Mouse (Mus musculus) right cerebral cortex, adult 18-20 months (tissue): ENCODE results near the gene Ccnd3.
A peak's percentile ranks its signal among the peaks of the same experiment; 100 is the strongest.

Experiments used
- DNase-seq: peaks from one replicate; pipeline ENCODE4 v3.0.0; 2022; ENCODE audit warnings: mixed read lengths

Gene Ccnd3

GRCm38 (mm10) chr17:47504941-47505346, at the start of gene Ccnd3:
Gene Ccnd3, plus strand, starts transcription at chr17:47505051.
- DNase-seq = peak; percentile 78

- DNase-seq = no peak
Observed at GRCm38 (mm10) chr17:47458310-47458709, 46.5 kb upstream of the Ccnd3 start.

- DNase-seq = no peak
Observed at GRCm38 (mm10) chr17:47458936-47459335, 45.9 kb upstream of the Ccnd3 start.

- no peak for DNase-seq
Observed at GRCm38 (mm10) chr17:47459341-47459919, 45.4 kb upstream of the Ccnd3 start.

GRCm38 (mm10) chr17:47461688-47462087, 43.2 kb upstream of the Ccnd3 start:
- no peak for DNase-seq

GRCm38 (mm10) chr17:47462209-47462608, 42.6 kb upstream of the Ccnd3 start:
- DNase-seq = no peak

- DNase-seq = no peak
Observed at GRCm38 (mm10) chr17:47462728-47463388, 42.0 kb upstream of the Ccnd3 start.

- no peak for DNase-seq
Observed at GRCm38 (mm10) chr17:47464248-47464965, 40.4 kb upstream of the Ccnd3 start.

GRCm38 (mm10) chr17:47465016-47465415, 39.8 kb upstream of the Ccnd3 start:
- no peak for DNase-seq

GRCm38 (mm10) chr17:47466284-47466683, 38.6 kb upstream of the Ccnd3 start:
- DNase-seq = no peak

GRCm38 (mm10) chr17:47467659-47468058, 37.2 kb upstream of the Ccnd3 start:
- no peak for DNase-seq

- no peak for DNase-seq
Observed at GRCm38 (mm10) chr17:47468063-47468462, 36.8 kb upstream of the Ccnd3 start.

- no peak for DNase-seq
Observed at GRCm38 (mm10) chr17:47468466-47468865, 36.4 kb upstream of the Ccnd3 start.

GRCm38 (mm10) chr17:47469642-47470041, 35.2 kb upstream of the Ccnd3 start:
- no peak for DNase-seq

- DNase-seq = no peak
Observed at GRCm38 (mm10) chr17:47470121-47470520, 34.7 kb upstream of the Ccnd3 start.

- DNase-seq = no peak
Observed at GRCm38 (mm10) chr17:47470686-47471085, 34.2 kb upstream of the Ccnd3 start.

GRCm38 (mm10) chr17:47472435-47473350, 32.2 kb upstream of the Ccnd3 start:
- DNase-seq = peak; percentile 20

- DNase-seq = no peak
Observed at GRCm38 (mm10) chr17:47473434-47473974, 31.3 kb upstream of the Ccnd3 start.

- DNase-seq = no peak
Observed at GRCm38 (mm10) chr17:47474250-47474649, 30.6 kb upstream of the Ccnd3 start.

- DNase-seq = no peak
Observed at GRCm38 (mm10) chr17:47475181-47475580, 29.7 kb upstream of the Ccnd3 start.

- no peak for DNase-seq
Observed at GRCm38 (mm10) chr17:47475714-47476113, 29.1 kb upstream of the Ccnd3 start.

GRCm38 (mm10) chr17:47479887-47480286, 25.0 kb upstream of the Ccnd3 start:
- DNase-seq = no peak

- peak; percentile 18 for DNase-seq
Observed at GRCm38 (mm10) chr17:47482401-47482800, 22.4 kb upstream of the Ccnd3 start.
